Mouse (Mus musculus) bone marrow macrophage, adult 2 months (primary cell): ENCODE data around the gene Arhgef40. TPM values are rescaled to one million over a fixed set of nuclear protein-coding genes. Genes with fewer than 3 reads are reported as not detected.

ENCODE experiments used
- H3K27ac ChIP-seq: 2 replicates; pipeline ENCODE4 v1.5.1; 2012; ENCODE audit warnings: low read depth, low read length; ENCODE audit not compliant: insufficient read depth
- H3K4me1 ChIP-seq: 2 replicates; pipeline ENCODE4 v1.6.1; 2012; ENCODE audit warnings: low read length; ENCODE audit not compliant: control insufficient read depth, insufficient read depth
- H3K4me3 ChIP-seq: 2 replicates; pipeline ENCODE4 v1.5.1; 2012; ENCODE audit warnings: mild to moderate bottlenecking, low read length, moderate library complexity; ENCODE audit not compliant: insufficient read depth
- CTCF ChIP-seq: IDR thresholded peaks from 2 replicates; pipeline ENCODE4 v1.5.1; 2012; ENCODE audit warnings: low read depth, mild to moderate bottlenecking, low read length, moderate library complexity
- POLR2A ChIP-seq: IDR thresholded peaks from 2 replicates; pipeline ENCODE4 v1.6.1; 2012; ENCODE audit warnings: mild to moderate bottlenecking, low read depth, low read length, borderline replicate concordance
- polyA plus RNA-seq: library from polyadenylated mRNA; stranded (reverse); fragments of >200 nt; gene quantifications from 2 replicates; pipeline ENCODE4 v1.2.4, GENCODE M21; 2012; ENCODE audit not compliant: missing spikeins, insufficient read depth, insufficient read length

Arhgef40 gene
- 4.3 and 5.8 TPM in 2 replicates for polyA plus RNA-seq

DNA sequence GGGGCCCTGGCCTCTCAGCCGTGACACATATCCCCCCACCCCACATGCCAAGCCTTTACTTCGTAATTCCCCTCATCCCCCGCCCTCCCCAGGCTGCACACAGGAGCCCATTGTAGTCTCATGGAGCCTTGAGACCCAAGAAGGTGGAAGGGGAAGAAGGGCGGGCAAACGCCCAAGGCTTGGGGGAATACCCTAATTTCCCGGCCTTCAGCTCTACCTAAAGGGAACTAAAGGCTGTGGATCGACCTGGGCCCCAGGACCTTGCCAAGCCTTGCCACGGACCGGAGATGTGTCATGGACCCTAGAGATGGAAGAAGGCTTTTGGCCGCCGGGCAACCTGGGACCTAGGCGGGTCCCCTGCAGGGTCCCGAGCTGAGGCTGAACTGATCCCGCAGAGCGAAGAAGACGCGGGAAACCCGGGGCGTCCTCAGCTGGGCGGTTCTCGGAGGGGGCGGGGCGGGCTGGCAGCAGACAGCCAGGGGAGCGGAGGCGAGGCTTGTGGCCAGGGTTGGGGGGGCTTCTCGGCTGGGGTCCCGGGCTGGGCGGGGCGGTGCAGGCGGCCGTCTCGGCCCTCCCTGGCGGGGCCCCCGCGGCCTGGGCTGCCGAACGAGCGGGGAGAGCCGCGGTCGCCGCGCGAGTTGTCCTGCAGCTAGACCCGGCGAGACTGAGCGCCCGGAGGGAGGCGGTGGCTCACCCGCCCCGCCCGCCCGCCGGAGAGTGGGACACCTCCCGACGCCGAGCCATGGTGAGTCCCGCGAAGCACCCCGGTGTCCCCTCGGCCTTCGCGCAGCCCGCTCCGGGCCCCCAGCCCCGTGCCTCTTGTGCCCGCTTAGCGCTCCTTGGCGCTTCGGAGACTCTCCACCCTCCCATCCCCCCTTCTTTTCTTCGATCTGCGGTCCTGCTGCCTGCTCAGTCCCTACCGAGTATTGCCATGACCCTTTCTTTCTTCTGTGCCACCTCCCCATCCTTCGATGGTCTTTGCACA, at the start of gene Arhgef40:
Gene Arhgef40 (plus strand): TSS at position 473 of the 985 bp plus-strand sequence.
- Histone ChIP-seq H3K4me1 (peaks cover 13% of the 10 kb centered on the region), H3K4me3 (peak within 1 kb of the TSS; percentile 62), H3K27ac (no peak within 1 kb of the TSS)
- TF ChIP-seq POLR2A (no peak), CTCF (no peak)

DNA sequence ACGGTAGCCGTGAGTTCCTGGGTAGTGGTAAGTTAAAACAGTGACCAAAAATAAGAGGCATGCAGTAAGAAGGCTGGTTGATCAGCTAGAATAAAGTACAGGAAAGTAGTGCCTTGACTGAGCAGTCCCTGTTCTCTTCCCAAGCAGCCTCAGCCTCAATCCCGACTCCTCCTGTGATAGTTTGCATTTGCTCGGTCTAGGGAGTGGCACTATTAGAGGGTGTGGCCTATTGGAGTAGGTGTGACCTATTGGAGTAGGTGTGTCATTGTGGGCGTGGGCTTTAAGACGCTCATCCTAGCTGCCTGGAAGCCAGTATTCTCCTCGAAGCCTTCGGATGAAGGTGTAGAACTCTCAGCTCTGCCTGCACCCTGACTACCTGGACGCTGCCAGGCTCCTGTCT, 45.5 kb upstream of the Arhgef40 start:
- TF ChIP-seq CTCF (no peak), POLR2A (no peak)
- Histone ChIP-seq H3K4me3 (no peak overlapping the region), H3K27ac (no peak overlapping the region), H3K4me1 (peaks cover 13% of the 10 kb centered on the region)

GRCm38 (mm10) chr14:51940944-51941560, 43.5 kb upstream of the Arhgef40 start:
- TF ChIP-seq POLR2A = no peak
- TF ChIP-seq CTCF = no peak
- Histone ChIP-seq H3K4me1 (peaks cover 13% of the 10 kb centered on the region), H3K4me3 (no peak overlapping the region), H3K27ac (no peak overlapping the region)

GRCm38 (mm10) chr14:51941577-51941976, 42.9 kb upstream of the Arhgef40 start:
- Histone ChIP-seq H3K4me1 (peaks cover 13% of the 10 kb centered on the region), H3K27ac (no peak overlapping the region), H3K4me3 (no peak overlapping the region)
- TF ChIP-seq CTCF (no peak), POLR2A (no peak)

DNA sequence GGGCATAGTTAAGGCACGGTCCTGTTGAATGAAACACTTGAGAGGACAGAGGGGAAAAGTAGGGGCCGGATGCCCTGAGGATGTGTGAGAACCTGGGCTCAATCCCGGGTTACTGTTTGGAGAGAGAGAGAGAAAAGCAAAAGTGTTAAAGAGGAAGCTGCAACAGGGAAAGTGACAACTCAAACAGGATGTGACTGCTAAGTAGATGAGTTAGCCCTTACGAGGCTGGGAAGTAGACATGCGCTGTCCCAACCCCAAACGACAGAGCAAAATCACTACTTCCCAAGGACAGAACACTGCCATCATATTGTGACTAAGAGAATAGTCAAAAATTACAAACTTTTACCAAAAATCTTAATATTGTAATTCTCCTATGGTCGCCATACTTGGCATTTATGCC, 42.3 kb upstream of the Arhgef40 start:
- TF ChIP-seq CTCF = no peak
- no peak for TF ChIP-seq POLR2A
- Histone ChIP-seq H3K4me1 (peaks cover 13% of the 10 kb centered on the region), H3K27ac (no peak overlapping the region), H3K4me3 (no peak overlapping the region)

GRCm38 (mm10) chr14:51943336-51943735, 41.2 kb upstream of the Arhgef40 start:
- no peak overlapping the region for H3K27ac ChIP-seq
- peaks cover 13% of the 10 kb centered on the region for H3K4me1 ChIP-seq
- TF ChIP-seq CTCF (no peak), POLR2A (no peak)
- H3K4me3 ChIP-seq = no peak overlapping the region

GRCm38 (mm10) chr14:51960316-51960715, 24.2 kb upstream of the Arhgef40 start:
- Histone ChIP-seq H3K27ac (no peak overlapping the region), H3K4me3 (no peak overlapping the region), H3K4me1 (no peaks in the 10 kb centered on the region)
- no peak for TF ChIP-seq CTCF
- no peak for TF ChIP-seq POLR2A

GRCm38 (mm10) chr14:51967400-51967799, 17.1 kb upstream of the Arhgef40 start:
- Histone ChIP-seq H3K4me3 (no peak overlapping the region), H3K4me1 (no peaks in the 10 kb centered on the region), H3K27ac (no peak overlapping the region)
- TF ChIP-seq CTCF = no peak
- TF ChIP-seq POLR2A = no peak

DNA sequence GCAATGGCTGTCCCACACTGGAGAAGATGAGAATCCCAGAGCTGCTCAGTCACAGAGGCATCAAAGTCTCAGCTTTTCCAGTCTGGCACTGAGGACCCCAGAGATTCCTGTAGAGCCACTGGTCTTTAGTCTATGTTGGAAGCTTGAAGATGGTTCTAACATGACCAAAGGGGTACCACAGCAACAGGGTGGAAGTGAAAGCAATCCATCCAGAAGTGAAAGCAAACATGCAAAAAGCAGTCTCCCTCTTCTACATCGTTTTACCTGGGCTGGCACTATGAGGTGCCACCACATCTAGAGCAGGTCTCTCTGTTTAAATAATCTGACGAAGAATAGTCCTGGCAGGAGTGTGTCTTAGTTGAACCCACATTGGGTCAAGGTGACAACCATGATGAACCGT, 5.3 kb upstream of the Arhgef40 start:
- H3K27ac ChIP-seq = no peak overlapping the region
- no peak for TF ChIP-seq POLR2A
- TF ChIP-seq CTCF = no peak
- H3K4me3 ChIP-seq = no peak overlapping the region
- peaks cover 2% of the 10 kb centered on the region; the same call in 1 of the 2 replicates for H3K4me1 ChIP-seq

DNA sequence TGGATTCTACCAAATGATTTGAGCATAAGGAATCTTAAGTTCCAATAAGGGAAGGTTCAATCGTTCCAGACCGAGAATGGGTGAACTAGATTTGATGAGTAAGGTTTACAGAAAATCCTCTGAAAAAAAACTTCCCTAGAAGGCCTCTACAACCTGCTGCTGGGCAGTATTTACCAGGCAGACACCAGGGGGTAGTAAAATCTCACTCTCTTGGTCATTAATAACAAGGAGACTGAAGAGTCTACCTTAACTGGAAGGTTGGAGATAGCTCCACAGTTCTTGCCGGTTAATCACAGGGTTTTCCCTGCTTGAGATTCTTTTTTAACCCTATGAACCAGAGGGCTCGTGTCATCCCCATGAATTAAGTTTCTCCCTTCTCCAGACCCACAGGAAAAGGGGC, 1.3 kb upstream of the Arhgef40 start:
- no peak for TF ChIP-seq CTCF
- TF ChIP-seq POLR2A = no peak
- peaks cover 11% of the 10 kb centered on the region for H3K4me1 ChIP-seq
- H3K4me3 ChIP-seq = no peak overlapping the region
- no peak overlapping the region for H3K27ac ChIP-seq

GRCm38 (mm10) chr14:51983855-51984246, 668 bp upstream of the Arhgef40 start:
- no peak overlapping the region for H3K4me3 ChIP-seq
- H3K4me1 ChIP-seq = peaks cover 11% of the 10 kb centered on the region
- H3K27ac ChIP-seq = no peak overlapping the region
- TF ChIP-seq POLR2A (no peak), CTCF (no peak)
